Mouse (Mus musculus) E14TG2a.4 (cell line): ENCODE measurements around the gene Med25.

ENCODE experiments used
- CTCF ChIP-seq: conservative IDR thresholded peaks from 2 replicates; pipeline ENCODE4 v1.5.1; 2014; ENCODE audit warnings: low read length
- NANOG ChIP-seq: IDR thresholded peaks from 2 replicates; pipeline ENCODE4 v1.6.1; 2014; ENCODE audit warnings: borderline replicate concordance, low read length, mixed read lengths

GRCm38 (mm10) chr7:44840426-44840825 is 52.1 kb downstream of the Med25 start:
- TF ChIP-seq CTCF, result no peak
- no peak for TF ChIP-seq NANOG
